Mouse (Mus musculus) T-helper 2 cell (primary cell): ENCODE data around the gene Cxcr4.

Experiments
- in situ Hi-C: fragments of 300-600 bp; cut with MboI, MseI; formaldehyde crosslinking; loops from one replicate; pipeline ENCODE4 v1.15.1; 2025; ENCODE audit warnings: high pct_unique_total_duplicates

Cxcr4 gene

GRCm38 (mm10) chr1:128571033-128571432, 21.1 kb downstream of the Cxcr4 start:
- in situ Hi-C loops: no loop called here

DNA sequence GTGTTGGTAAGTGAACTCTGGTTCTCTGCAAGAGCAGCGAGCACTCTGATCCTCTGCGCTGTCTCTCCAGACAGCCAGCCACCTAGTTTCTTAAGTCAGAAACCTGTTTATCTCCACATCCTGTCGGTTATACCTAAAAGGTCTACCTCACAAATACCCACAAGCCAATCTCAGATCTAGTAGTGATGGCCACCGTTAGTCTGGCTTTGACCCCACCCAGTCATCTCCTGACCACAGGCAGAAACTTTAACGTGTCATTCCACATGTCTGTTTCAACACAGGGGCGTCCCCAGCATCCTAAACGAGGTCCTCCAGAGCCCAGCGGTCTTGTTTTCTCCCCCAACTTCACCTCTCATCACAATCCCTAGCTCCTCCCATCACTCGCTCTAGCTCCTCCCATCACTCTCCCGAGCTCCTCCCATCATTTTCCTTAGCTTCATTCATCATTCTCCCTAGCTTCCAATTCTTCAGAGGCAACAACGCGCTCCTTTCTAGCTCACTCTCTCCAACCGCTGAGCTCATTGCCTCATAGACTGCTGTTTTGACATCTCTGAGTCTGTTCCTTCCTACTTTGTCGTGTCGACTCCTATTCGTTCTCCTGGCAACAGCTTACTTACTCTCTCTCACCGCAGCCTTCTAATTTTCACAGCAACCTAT, 22.0 kb downstream of the Cxcr4 start:
- in situ Hi-C loops: no loop called here

- in situ Hi-C loops: no loop called here
These were observed 24.6 kb downstream of the Cxcr4 start for GRCm38 (mm10) chr1:128567224-128568197.

DNA sequence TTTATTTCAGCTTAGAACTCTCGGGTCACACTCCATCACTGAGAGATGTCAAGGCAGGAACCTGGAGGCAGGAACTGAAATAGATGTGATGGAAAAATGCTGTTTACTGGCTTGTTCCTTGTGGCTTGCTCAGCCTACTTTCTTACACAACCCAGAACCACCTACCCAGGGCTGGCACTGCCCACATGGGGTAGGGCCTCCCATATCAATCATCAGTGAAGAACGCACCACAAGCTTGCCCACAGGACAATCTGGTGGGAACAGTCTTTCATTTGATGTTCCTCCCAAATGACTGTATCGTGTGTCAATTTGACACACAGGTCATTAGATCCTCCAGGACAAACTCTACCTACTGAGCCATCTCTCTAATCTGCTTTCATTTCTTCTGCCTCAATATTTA, 28.2 kb downstream of the Cxcr4 start:
- in situ Hi-C loops: no loop called here

DNA sequence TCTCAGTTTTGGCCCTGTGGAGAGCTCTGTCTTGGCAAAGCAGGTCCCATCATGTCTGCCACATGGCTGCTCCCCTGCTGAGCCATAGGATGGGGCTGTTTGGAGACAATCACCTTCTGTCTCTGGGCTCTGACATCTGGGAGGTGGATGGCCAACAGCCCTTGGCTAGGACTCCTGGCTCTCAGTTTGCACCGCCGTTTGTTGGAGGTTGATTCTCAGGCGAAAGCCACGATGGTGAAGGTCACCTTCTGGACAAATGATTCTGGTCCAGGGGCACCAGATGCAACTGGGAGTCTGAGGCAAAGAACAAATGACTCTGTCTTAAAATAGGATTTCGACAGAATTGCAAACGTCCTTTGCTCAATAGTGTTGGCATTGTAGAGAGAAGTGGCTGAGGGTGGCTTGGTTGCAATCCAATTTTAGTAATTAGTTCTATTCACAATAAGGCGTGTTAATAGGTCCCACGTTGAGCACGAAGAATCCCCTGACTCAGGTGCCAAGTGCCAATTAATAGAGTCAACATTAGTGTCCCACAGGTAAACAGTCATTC, 30.7 kb downstream of the Cxcr4 start:
- in situ Hi-C loops: no loop called here

DNA sequence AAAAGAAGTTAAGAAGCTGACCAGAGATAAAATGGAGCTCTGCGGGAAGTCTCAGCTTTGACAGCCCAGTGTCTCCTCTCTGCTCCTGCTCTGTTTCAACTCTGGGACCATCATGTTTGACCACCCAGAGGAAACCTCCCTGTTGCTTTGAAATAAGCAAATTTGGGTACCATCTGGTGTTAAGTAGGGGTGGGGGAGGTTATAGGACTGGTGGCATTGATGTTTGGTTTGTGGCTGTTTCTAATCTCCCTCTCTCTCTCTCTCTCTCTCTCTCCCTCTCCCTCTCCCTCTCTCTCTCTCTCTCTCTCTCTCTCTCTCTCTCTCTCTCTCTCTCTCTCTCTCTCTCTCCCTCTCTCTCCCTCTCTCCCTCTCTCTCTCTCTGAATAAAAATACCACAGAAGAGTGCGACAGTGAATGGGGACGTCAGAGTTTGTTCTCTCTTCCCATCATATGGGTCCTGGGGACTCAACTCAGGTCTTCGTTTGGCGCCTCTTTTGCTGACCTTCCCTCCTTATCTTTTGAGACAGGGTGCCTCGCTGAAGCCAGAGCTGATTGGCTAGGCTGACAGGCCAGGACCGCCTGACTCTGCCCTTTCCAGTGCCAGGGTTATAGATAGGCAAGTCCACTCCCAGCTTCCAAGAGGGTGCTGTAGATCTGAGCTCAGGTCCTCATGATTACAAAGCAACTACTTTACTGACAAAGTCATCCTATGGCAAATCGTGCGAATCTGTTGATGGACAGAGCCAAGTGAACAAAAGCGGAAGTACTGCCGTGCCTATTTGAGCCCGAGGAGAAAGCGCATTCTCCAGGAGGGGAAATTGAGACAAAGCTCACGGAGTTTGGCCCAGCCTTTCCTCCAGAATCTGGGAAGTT, 31.4 kb downstream of the Cxcr4 start:
- in situ Hi-C loops: no loop called here

GRCm38 (mm10) chr1:128557953-128558352, 34.1 kb downstream of the Cxcr4 start:
- in situ Hi-C loops: no loop called here

GRCm38 (mm10) chr1:128552545-128552944, 39.5 kb downstream of the Cxcr4 start:
- in situ Hi-C loops: no loop called here

- in situ Hi-C loops: no loop called here
These were observed 40.2 kb downstream of the Cxcr4 start for GRCm38 (mm10) chr1:128551743-128552397.

- in situ Hi-C loops: no loop called here
These were observed 42.7 kb downstream of the Cxcr4 start for GRCm38 (mm10) chr1:128549442-128549841.

GRCm38 (mm10) chr1:128549007-128549406, 43.1 kb downstream of the Cxcr4 start:
- in situ Hi-C loops: no loop called here

DNA sequence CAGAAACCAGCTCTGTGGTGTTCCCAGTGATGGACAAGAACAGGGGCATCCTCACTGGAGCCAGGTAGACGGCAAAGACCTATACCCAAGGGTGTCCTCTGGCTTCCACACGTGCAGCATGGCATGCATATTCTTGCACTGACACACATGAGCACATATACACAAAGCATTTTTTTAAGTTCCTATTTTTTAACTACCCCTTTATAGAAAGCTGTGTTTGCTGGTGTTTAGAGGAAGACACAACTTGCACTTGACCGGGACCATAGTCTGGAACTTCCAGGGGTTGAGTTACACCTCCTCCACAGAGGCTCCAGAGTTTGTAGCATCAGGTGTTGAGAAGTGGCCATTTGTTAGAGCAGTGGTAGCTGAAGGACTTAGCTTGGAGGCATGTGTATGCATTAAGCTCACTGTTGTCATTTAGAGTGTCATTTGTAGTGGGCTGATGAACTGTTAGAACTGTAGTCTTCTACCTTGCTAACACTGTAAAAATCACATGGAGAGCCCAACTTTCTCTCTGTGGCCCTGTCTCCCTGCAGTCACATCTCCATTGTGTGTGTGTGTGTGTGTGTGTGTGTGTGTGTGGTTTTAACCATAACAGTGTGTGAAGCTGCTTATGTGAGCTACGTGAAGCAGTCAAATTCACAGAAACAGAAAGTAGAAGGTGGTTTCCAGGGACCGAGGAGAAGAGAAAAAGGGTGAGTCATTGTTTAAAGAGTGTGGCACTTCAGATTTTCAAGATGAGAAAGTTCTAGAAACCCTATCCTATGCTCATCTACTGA, 43.7 kb downstream of the Cxcr4 start:
- in situ Hi-C loops: no loop called here

- in situ Hi-C loops: no loop called here
These were observed 46.4 kb downstream of the Cxcr4 start for GRCm38 (mm10) chr1:128545672-128546071.

- in situ Hi-C loops: loop anchor here (5.0 kb wide), 1 partner anchor 76 kb away; no protein-coding TSS in a partner anchor
These were observed 49.0 kb downstream of the Cxcr4 start for GRCm38 (mm10) chr1:128543137-128543536.

- in situ Hi-C loops: loop anchor here (5.0 kb wide), 1 partner anchor 75 kb away; no protein-coding TSS in a partner anchor
These were observed 49.5 kb downstream of the Cxcr4 start for GRCm38 (mm10) chr1:128542555-128542954.

- in situ Hi-C loops: loop anchor here (5.0 kb wide), 1 partner anchor 73 kb away; no protein-coding TSS in a partner anchor
These were observed 51.9 kb downstream of the Cxcr4 start for GRCm38 (mm10) chr1:128540213-128540612.

DNA sequence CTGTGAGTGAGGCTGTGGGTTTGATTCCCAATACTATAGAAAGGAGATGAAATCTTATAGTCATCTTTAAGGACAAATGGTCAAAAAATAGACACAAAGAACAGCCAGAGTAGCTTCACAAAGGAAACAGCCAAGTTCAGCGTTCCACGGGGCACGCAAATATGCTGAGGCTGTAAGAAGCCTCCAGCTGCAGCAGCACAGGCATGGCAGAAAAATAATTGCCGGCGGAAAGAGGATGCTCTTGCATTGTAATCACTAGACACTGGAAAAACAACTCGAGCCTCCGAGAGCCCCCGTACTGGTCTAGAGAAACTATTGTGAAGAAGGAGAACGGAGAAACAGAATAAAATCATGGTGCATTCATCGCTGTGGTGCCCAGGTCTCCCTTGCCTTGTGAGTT, 52.5 kb downstream of the Cxcr4 start:
- in situ Hi-C loops: no loop called here
